Mouse (Mus musculus) liver, postnatal 0 days (tissue): ENCODE data around the gene Arhgef17.

Experiments used
- CTCF ChIP-seq: sonication (generic); IDR thresholded peaks from 2 replicates; pipeline ENCODE4 v1.5.1; 2016; ENCODE audit warnings: antibody characterized with exemption, low read depth
- EP300 ChIP-seq: IDR thresholded peaks from 2 replicates; pipeline ENCODE4 v1.6.1; 2016; ENCODE audit warnings: antibody characterized with exemption, low read depth, mild to moderate bottlenecking

DNA sequence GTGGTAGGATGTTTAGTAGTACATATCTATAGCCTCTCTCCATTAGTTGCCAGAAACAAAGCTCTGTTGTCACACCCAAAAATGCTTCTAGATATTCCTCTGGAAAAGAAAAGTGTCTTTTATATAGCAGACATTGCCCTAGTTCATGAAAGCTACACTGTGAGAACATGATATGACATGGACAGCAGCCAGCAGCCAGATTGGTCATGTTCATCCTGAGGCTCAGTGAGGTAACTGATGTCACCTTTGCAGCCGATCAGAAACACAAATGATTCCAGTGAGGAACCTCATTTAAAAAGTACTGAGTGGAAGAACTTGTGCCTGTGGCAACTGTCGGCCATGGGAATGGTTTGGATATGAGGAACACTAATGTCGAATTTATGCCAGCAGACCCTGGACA lies 107.2 kb downstream of the Arhgef17 start:
- TF ChIP-seq EP300 (no peak), CTCF (no peak)
